31 mouse cellular contexts compared by ENCODE assay signal in genomic region chr2:152678925-152679324, GRCm38 (mm10). TPM values are rescaled to one million over a fixed set of nuclear protein-coding genes. Genes with fewer than 3 reads are reported as not detected.
DNase-seq lines count a peak whose midpoint lies in the region; ATAC-seq lines count a peak whose summit lies in the region.
"Had no signal": no experiment of that assay in that cellular context is flagged by ENCODE, and none has a peak within 500 bp of the region (broad histone marks: within the 10 kb centered on the region; RNA-seq: fewer than 3 reads in every experiment).

No protein-coding gene starts in this region.

- H3K27me3 ChIP-seq in neural tube, embryonic 13.5 days: no peaks in the 10 kb centered on the region
- H3K27me3 ChIP-seq: embryonic facial prominence, embryonic 13.5 days; heart, embryonic 15.5 days; limb, embryonic 15.5 days; liver, embryonic 13.5 days; megakaryocyte, embryonic 14.5 days; midbrain, embryonic 12.5 days had no signal

- no peak overlapping the region for H3K4me3 ChIP-seq in neural tube, embryonic 13.5 days
- H3K4me3 ChIP-seq: embryonic facial prominence, embryonic 13.5 days; heart, embryonic 10.5 days; heart, embryonic 15.5 days; limb, embryonic 10.5 days; limb, embryonic 15.5 days; liver, embryonic 13.5 days; megakaryocyte, embryonic 14.5 days; midbrain, embryonic 12.5 days; myocyte had no signal

- intact Hi-C loops in heart, postnatal 10 days (cut with DNase I): loop anchor here (5.0 kb wide), 1 partner anchor 62 kb away; no protein-coding TSS in a partner anchor

- H3K9me3 ChIP-seq in neural tube, embryonic 13.5 days: no peaks in the 10 kb centered on the region
- H3K9me3 ChIP-seq: embryonic facial prominence, embryonic 13.5 days; heart, embryonic 10.5 days; heart, embryonic 15.5 days; limb, embryonic 10.5 days; limb, embryonic 15.5 days; liver, embryonic 13.5 days; megakaryocyte, embryonic 14.5 days; midbrain, embryonic 12.5 days had no signal

- H3K4me1 ChIP-seq in neural tube, embryonic 13.5 days (replicated peaks): peaks cover 40% of the 10 kb centered on the region

- ATAC-seq in neural tube, embryonic 13.5 days (ENCODE audit: low read depth): no peak
- ATAC-seq: intestine, embryonic 16.5 days had no signal

- no peak overlapping the region for H3K27ac ChIP-seq in neural tube, embryonic 13.5 days (replicated peaks)
- H3K27ac ChIP-seq: embryonic facial prominence, embryonic 13.5 days; heart, embryonic 10.5 days; heart, embryonic 15.5 days; limb, embryonic 10.5 days; limb, embryonic 15.5 days; liver, embryonic 13.5 days; midbrain, embryonic 12.5 days had no signal

- 92% methylated on average over 5 of the region's 5 CpGs for WGBS in neural tube, embryonic 13.5 days

- DNase-seq in cerebellum, adult 8-10 months: peak; percentile 1
- DNase-seq in cerebellum, postnatal 36 days: no peak
- DNase-seq in heart, adult 11 months: peak; percentile 90
- DNase-seq in heart, postnatal 10 days: no peak
- DNase-seq in kidney, adult 18-20 months: peak; percentile 16
- DNase-seq in kidney, postnatal 4 days: no peak
- no peak for DNase-seq in neural tube, embryonic 10.5 days (ENCODE audit: extremely low spot score, low spot score)
- DNase-seq: adrenal gland, postnatal 25 days; gastrocnemius, postnatal 14 days; heart, postnatal 36 days; liver, embryonic 13.5 days; lung, adult 18-20 months; right cerebral cortex, postnatal 25 days; spleen, adult 18-20 months had no signal

- no peak overlapping the region for H3K4me2 ChIP-seq in neural tube, embryonic 13.5 days
- H3K4me2 ChIP-seq: embryonic facial prominence, embryonic 13.5 days; heart, embryonic 15.5 days; limb, embryonic 15.5 days; liver, embryonic 13.5 days; midbrain, embryonic 12.5 days had no signal

- peak overlapping the region; percentile 23; the same call in 1 of the 2 replicates for H3K9ac ChIP-seq in neural tube, embryonic 13.5 days
- H3K9ac ChIP-seq: heart, embryonic 15.5 days; limb, embryonic 15.5 days; liver, embryonic 13.5 days; midbrain, embryonic 12.5 days had no signal

- H3K36me3 ChIP-seq in neural tube, embryonic 13.5 days: peaks cover 99% of the 10 kb centered on the region

RNA-seq across cellular contexts. Expression of gene Mcts2, which starts 7.9 kb away (rescaled TPM):
- 10 to 100 TPM; 17.8 to 19.1 TPM for total RNA-seq in heart, postnatal 10 days (2021)
- polyA plus RNA-seq in neural tube, embryonic 13.5 days (2015; fragmentation: Nextera tagmentation; extraction: Ambion mirVana): 45.5 TPM in 2 replicates

RNA-seq across cellular contexts. Expression of gene H13, which starts 9.7 kb away (rescaled TPM):
- total RNA-seq in heart, postnatal 10 days (2021): 10 to 100 TPM; 47.6 to 51.4 TPM
- polyA plus RNA-seq in neural tube, embryonic 13.5 days (2015; fragmentation: Nextera tagmentation; extraction: Ambion mirVana): 149 and 155 TPM in 2 replicates

RNA-seq across cellular contexts. Expression of gene Rem1, which starts 52.2 kb away (rescaled TPM):
- 10 to 100 TPM; 12.9 to 15.3 TPM for total RNA-seq in heart, postnatal 10 days (2021)
- polyA plus RNA-seq in neural tube, embryonic 13.5 days (2015; fragmentation: Nextera tagmentation; extraction: Ambion mirVana): 0.32 and 0.72 TPM in 2 replicates
- total RNA-seq: MEL had no signal
- polyA plus RNA-seq: midbrain, embryonic 12.5 days; neural tube, embryonic 14.5 days had no signal

RNA-seq across cellular contexts. Expression of gene Defb25, which starts 56.1 kb away (rescaled TPM):
- total RNA-seq in heart, postnatal 10 days (2021): not detected
- not detected in 2 replicates for polyA plus RNA-seq in neural tube, embryonic 13.5 days (2015; fragmentation: Nextera tagmentation; extraction: Ambion mirVana)
- total RNA-seq: common myeloid progenitor, adult 5-6 weeks; granulocyte monocyte progenitor cell, adult 5-6 weeks; heart, postnatal 36 days; left cerebral cortex, postnatal 10 days; MEL; midbrain, postnatal 0 days had no signal
- polyA plus RNA-seq: embryonic facial prominence, embryonic 13.5 days; forebrain, embryonic 11.5 days; heart, embryonic 10.5 days; limb, embryonic 10.5 days; liver, embryonic 13.5 days; midbrain, embryonic 12.5 days; neural tube, embryonic 14.5 days had no signal

RNA-seq across cellular contexts. Expression of gene Id1, which starts 57.1 kb away (rescaled TPM):
- 10 to 100 TPM; 72.9 to 84.2 TPM for total RNA-seq in heart, postnatal 10 days (2021)
- 63.6 and 68.2 TPM in 2 replicates for polyA plus RNA-seq in neural tube, embryonic 13.5 days (2015; fragmentation: Nextera tagmentation; extraction: Ambion mirVana)

Comparison
In these comparisons a context has a peak if more than half of its experiments do, and no peak if none do; other contexts are left out.
1. DNase-seq: peak in cerebellum, adult 8-10 months (single experiment), heart, adult 11 months (single experiment) and kidney, adult 18-20 months (single experiment); none in cerebellum, postnatal 36 days (0 of 2), heart, postnatal 10 days (0 of 2), kidney, postnatal 4 days (0 of 2) and neural tube, embryonic 10.5 days (single experiment).